Mouse (Mus musculus): Measurements from ENCODE around the gene Prpsap2. TPM values are rescaled to one million over a fixed set of nuclear protein-coding genes. Genes with fewer than 3 reads are reported as not detected.
"Not testable (repeated sequence)": the region's sequence is repeated elsewhere in the genome, so short reads cannot be mapped to it uniquely, and the experiment has no call there.

Gene Prpsap2
- 30.4 and 43.0 TPM in 2 replicates for total RNA-seq (2021)
- long read RNA-seq, transcript Prpsap2-201 (12 exons, 1,837 nt) = major isoform, 13 of 23 reads
- long read RNA-seq, partial matches to known transcripts = 3 of 23 reads
- long read RNA-seq, other reads (novel, unspliced or antisense) = 2 of 23 reads

- peak; percentile 99 for DNase-seq
Measured at GRCm38 (mm10) chr11:61761584-61762407, at the start of gene Prpsap2. TSS of gene Prpsap2 (minus strand) at chr11:61762088.

GRCm38 (mm10) chr11:61809793-61810192 is 47.9 kb upstream of the Prpsap2 start:
- DNase-seq = no peak

- DNase-seq = no peak
Measured at GRCm38 (mm10) chr11:61808551-61809117, 46.7 kb upstream of the Prpsap2 start.

GRCm38 (mm10) chr11:61793441-61793840 is 31.6 kb upstream of the Prpsap2 start:
- DNase-seq = no peak

GRCm38 (mm10) chr11:61788550-61788949 is 26.7 kb upstream of the Prpsap2 start:
- no peak for DNase-seq

GRCm38 (mm10) chr11:61782526-61782925 is 20.6 kb upstream of the Prpsap2 start:
- not testable (repeated sequence) for DNase-seq

GRCm38 (mm10) chr11:61774551-61775149 is 12.8 kb upstream of the Prpsap2 start:
- DNase-seq = no peak

GRCm38 (mm10) chr11:61760518-61760917 is 1.4 kb downstream of the Prpsap2 start:
- no peak for DNase-seq

- DNase-seq = no peak
Measured at GRCm38 (mm10) chr11:61757151-61757550, 4.7 kb downstream of the Prpsap2 start.

GRCm38 (mm10) chr11:61751612-61752011 is 10.3 kb downstream of the Prpsap2 start:
- DNase-seq = no peak

GRCm38 (mm10) chr11:61747161-61747560 is 14.7 kb downstream of the Prpsap2 start:
- no peak for DNase-seq

GRCm38 (mm10) chr11:61745781-61746180 is 16.1 kb downstream of the Prpsap2 start:
- DNase-seq = no peak

GRCm38 (mm10) chr11:61744460-61744859 is 17.4 kb downstream of the Prpsap2 start:
- DNase-seq = no peak

- no peak for DNase-seq
Measured at GRCm38 (mm10) chr11:61743768-61744167, 18.1 kb downstream of the Prpsap2 start.

- DNase-seq = no peak
Measured at GRCm38 (mm10) chr11:61740500-61740899, 21.4 kb downstream of the Prpsap2 start.

GRCm38 (mm10) chr11:61737290-61737689 is 24.6 kb downstream of the Prpsap2 start:
- no peak for DNase-seq

- DNase-seq = no peak
Measured at GRCm38 (mm10) chr11:61732672-61733071, 29.2 kb downstream of the Prpsap2 start.

GRCm38 (mm10) chr11:61728037-61728436 is 33.9 kb downstream of the Prpsap2 start:
- DNase-seq = no peak

- no peak for DNase-seq
Measured at GRCm38 (mm10) chr11:61722077-61722476, 39.8 kb downstream of the Prpsap2 start.

GRCm38 (mm10) chr11:61720636-61721035 is 41.3 kb downstream of the Prpsap2 start, which contains the start of gene Slc5a10:
TSS of gene Slc5a10 (minus strand) at chr11:61720826.
- DNase-seq = no peak

- DNase-seq = no peak
Measured at GRCm38 (mm10) chr11:61719826-61720225, 42.1 kb downstream of the Prpsap2 start.

GRCm38 (mm10) chr11:61719387-61719786 is 42.5 kb downstream of the Prpsap2 start:
- no peak for DNase-seq

- DNase-seq = no peak
Measured at GRCm38 (mm10) chr11:61717990-61718389, 43.9 kb downstream of the Prpsap2 start.
